Mouse (Mus musculus) heart, embryonic 16.5 days (tissue): ENCODE data around the gene Rtp2. TPM values are rescaled to one million over a fixed set of nuclear protein-coding genes. Genes with fewer than 3 reads are reported as not detected.
A peak's percentile ranks its signal among the peaks of the same experiment; 100 is the strongest.
"Not testable (repeated sequence)": the region's sequence is repeated elsewhere in the genome, so short reads cannot be mapped to it uniquely, and the experiment has no call there.

Source experiments
- ATAC-seq: fragments of 200-750 bp; cut with Nextera tagmentation; replicated peaks from 2 replicates; pipeline ENCODE4 v1.8.0; 2017; ENCODE audit warnings: moderate number of reproducible peaks; ENCODE audit not compliant: insufficient read depth, low FRiP score; ENCODE audit errors: extremely low read depth
- H3K27ac ChIP-seq: fragments of 300-500 bp; sonication (generic); 2 replicates; pipeline ENCODE4 v1.5.1; 2014; ENCODE audit warnings: mild to moderate bottlenecking, low read length, control low read depth, moderate library complexity
- H3K27me3 ChIP-seq: fragments of 300-500 bp; sonication (generic); 2 replicates; pipeline ENCODE4 v1.6.1; 2014; ENCODE audit warnings: low read length, mixed read lengths; ENCODE audit not compliant: control insufficient read depth, insufficient read depth
- H3K36me3 ChIP-seq: fragments of 300-500 bp; sonication (generic); 2 replicates; pipeline ENCODE4 v1.6.1; 2014; ENCODE audit not compliant: control insufficient read depth, insufficient read depth
- H3K4me1 ChIP-seq: fragments of 300-500 bp; sonication (generic); 2 replicates; pipeline ENCODE4 v1.6.1; 2014; ENCODE audit warnings: low read length, mixed read lengths; ENCODE audit not compliant: control insufficient read depth, insufficient read depth
- H3K4me2 ChIP-seq: fragments of 300-500 bp; sonication (generic); 2 replicates; pipeline ENCODE4 v1.6.1; 2014; ENCODE audit warnings: low read depth, mild to moderate bottlenecking, control low read depth, low read length
- H3K4me3 ChIP-seq: fragments of 300-500 bp; sonication (generic); 2 replicates; pipeline ENCODE4 v1.5.1; 2014; ENCODE audit warnings: mild to moderate bottlenecking, control low read depth, low read length
- H3K9ac ChIP-seq: fragments of 300-500 bp; sonication (generic); 2 replicates; pipeline ENCODE4 v1.6.1; 2014; ENCODE audit warnings: low read length, control low read depth
- H3K9me3 ChIP-seq: fragments of 300-500 bp; sonication (generic); replicated peaks from 2 replicates; pipeline ENCODE4 v1.6.1; 2016; ENCODE audit warnings: low read length; ENCODE audit not compliant: control insufficient read depth
- WGBS: fragments of 180-500 bp; shearing (Covaris S2); extraction: QIAGEN DNeasy Blood & Tissue Kit; methylation state at CpG from one replicate; pipeline ENCODE4 v1.1.7; 2014; 5-methylcytosine and 5-hydroxymethylcytosine counted together
- polyA plus RNA-seq: library from polyadenylated mRNA; unstranded; fragments of >200 nt; fragmentation: Nextera tagmentation; extraction: Ambion mirVana; gene quantifications from 2 replicates; pipeline ENCODE4 v1.2.1, GENCODE M21; 2015

Rtp2 gene
- polyA plus RNA-seq, 1 experiment from 2014 or later: not detected

DNA sequence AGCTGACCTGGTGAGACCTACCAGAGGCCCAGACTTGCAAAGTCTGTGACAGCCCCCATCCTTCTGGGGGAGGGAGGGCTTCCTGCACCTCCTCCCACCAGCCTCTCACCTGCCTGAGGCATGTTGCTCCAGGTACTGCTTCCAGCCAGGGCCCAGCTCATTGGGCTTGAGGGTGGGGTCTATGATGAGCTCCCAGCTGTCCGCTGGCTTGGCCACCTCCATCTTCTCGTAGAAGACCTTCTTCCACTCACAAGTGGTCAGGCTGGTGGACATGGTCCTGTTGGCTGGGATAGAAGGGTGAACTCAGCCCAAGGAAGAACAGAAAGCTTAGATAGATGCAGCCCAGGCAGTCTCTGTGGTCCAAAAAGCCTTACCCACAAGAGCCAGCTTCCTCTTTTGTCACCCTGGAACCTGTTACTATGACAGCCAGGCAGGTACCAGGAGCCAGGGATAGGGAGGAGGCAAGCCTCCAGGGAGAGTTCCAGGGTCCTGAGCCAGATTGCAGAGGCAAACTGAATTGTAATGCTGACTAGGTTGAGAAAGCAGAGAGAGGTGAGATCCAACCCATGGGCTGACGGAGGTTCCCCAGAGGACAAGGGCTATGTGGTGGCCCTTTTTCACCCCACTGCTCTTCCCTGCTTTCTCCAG lies 1.6 kb downstream of the Rtp2 start:
- H3K4me1 ChIP-seq: no peaks in the 10 kb centered on the region
- no peak overlapping the region for H3K4me2 ChIP-seq

DNA sequence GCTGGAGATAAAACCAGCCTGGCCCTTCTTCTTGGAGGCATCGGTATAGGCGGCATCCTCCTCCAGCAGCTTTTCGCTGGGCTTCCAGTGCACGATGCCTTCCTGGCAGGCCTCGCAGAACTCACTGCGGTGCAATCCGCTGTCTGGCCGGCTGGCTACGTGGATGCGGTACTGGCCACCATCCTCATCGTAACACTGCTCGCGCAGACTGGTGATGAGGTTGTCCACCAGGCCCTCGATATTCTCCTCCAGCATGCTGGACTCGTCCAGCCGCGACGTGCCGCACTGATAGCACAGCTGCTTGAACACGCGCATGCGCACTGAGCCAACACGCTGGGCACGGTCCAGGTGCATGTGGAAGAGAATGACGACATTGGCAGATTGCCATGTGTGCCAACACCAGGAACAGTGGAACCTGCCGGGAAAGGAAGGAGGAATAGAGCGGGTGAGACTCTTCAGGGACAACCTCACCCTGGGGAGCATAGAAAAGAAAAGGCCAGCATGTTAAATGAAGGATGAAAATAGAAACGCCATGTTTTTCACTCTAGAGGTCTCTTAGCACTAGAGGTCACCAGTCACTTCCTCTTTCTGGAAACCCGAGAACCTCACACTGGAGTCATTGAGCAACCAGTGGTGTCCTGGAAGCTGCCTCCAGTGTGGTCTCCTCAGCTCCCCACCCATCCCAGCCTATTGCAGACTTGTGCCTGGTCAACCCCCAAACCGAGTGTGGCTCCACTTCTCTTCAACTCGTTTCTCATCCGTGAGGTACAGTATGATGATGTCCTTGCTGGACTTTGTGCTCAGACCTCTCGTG lies 4.7 kb downstream of the Rtp2 start:
- no peak for ATAC-seq
- 85% methylated on average over 33 of the region's 33 CpGs for WGBS

More for the DNA sequence above, 1.6 kb downstream of the Rtp2 start:
- Histone ChIP-seq H3K27ac (no peak overlapping the region), H3K27me3 (0 out of 2 replicates have a peak, but pooled peaks cover 3% of the 10 kb centered on the region), H3K36me3 (no peaks in the 10 kb centered on the region), H3K9ac (no peak overlapping the region), H3K4me3 (no peak overlapping the region), H3K9me3 (no peaks in the 10 kb centered on the region)
- WGBS: 83% methylated on average over 3 of the region's 3 CpGs
- no peak for ATAC-seq

DNA sequence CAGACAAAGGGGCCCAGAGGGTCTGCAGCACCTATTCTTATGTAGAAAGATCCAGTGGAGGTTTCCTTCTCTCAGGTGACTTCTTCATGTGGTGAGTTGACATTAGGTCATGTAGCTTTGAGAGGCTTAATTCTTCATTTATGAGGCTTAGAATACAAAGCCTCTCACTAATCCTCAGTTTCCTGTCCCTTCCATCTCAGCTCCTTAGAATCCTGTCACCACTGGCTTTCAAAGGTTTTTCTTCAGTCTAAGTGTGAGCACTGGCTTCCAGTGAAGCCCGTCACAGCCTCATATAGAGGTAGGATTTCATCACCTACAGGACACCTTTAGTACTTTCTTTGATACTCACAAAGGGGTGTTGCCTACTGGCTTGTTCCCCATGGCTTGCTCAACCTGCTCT lies 9.3 kb downstream of the Rtp2 start:
- H3K27ac ChIP-seq: no peak overlapping the region
- no peak overlapping the region for H3K4me2 ChIP-seq
- whole genome bisulfite sequencing: 74% methylated on average over 1 of the region's 1 CpGs

More for the DNA sequence above, 4.7 kb downstream of the Rtp2 start:
- Histone ChIP-seq H3K27me3 (0 out of 2 replicates have a peak, but pooled peaks cover 3% of the 10 kb centered on the region), H3K4me3 (no peak overlapping the region), H3K9ac (no peak overlapping the region), H3K4me2 (no peak overlapping the region), H3K36me3 (no peaks in the 10 kb centered on the region), H3K4me1 (no peaks in the 10 kb centered on the region), H3K27ac (no peak overlapping the region), H3K9me3 (no peaks in the 10 kb centered on the region)

DNA sequence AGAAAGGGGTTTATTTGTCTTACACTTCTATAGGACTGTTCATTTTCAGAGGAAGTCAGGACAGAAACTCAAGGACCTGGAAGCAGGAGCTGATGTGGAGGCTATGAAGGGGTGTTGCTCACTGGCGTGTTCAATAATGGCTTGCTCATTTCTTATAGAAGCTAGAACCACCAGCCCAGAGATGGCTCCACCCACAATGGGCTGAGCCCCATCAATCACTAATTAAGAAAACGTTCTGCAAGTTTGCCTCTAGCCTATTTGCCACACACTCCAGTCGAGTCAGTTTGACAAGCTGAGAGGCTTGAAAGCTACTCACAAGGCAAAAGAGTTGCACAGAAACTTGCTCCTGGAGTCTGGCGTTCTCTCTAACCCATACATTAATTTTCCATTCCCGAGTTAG lies 10.5 kb downstream of the Rtp2 start:
- Histone ChIP-seq H3K4me2 (no peak overlapping the region), H3K9ac (no peak overlapping the region), H3K27ac (no peak overlapping the region), H3K36me3 (no peaks in the 10 kb centered on the region), H3K4me1 (no peaks in the 10 kb centered on the region), H3K27me3 (no peaks in the 10 kb centered on the region), H3K4me3 (no peak overlapping the region), H3K9me3 (no peaks in the 10 kb centered on the region)
- whole genome bisulfite sequencing: 69% methylated on average over 5 of the region's 5 CpGs
- no peak for ATAC-seq

More for the DNA sequence above, 9.3 kb downstream of the Rtp2 start:
- Histone ChIP-seq H3K4me1 (no peaks in the 10 kb centered on the region), H3K27me3 (no peaks in the 10 kb centered on the region), H3K36me3 (no peaks in the 10 kb centered on the region), H3K9me3 (no peaks in the 10 kb centered on the region), H3K4me3 (no peak overlapping the region), H3K9ac (no peak overlapping the region)
- no peak for ATAC-seq

DNA sequence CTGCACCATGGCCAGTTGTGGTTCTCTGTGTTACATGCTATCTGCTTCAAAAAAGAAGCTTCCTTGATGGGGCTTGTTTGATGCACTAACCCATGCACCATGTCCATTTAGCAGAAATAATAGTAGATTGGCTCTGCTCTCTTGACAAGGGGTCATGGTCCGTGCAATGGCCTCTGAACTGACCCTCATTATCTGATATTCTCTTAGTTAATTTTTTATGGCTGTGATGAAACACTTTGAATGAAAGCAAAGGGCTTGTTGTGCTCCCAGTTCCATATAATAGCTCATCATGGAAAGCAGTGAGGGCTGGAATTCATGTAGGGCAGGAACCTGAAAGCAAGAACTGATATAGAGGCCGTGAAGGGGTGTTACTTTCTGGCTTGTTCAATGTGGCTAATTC lies 12.8 kb downstream of the Rtp2 start:
- Histone ChIP-seq H3K9me3 (no peaks in the 10 kb centered on the region), H3K36me3 (no peaks in the 10 kb centered on the region), H3K9ac (no peak overlapping the region), H3K27ac (no peak overlapping the region), H3K4me1 (no peaks in the 10 kb centered on the region), H3K4me2 (no peak overlapping the region), H3K4me3 (no peak overlapping the region), H3K27me3 (no peaks in the 10 kb centered on the region)
- WGBS: 67% methylated on average over 2 of the region's 2 CpGs
- no peak for ATAC-seq

DNA sequence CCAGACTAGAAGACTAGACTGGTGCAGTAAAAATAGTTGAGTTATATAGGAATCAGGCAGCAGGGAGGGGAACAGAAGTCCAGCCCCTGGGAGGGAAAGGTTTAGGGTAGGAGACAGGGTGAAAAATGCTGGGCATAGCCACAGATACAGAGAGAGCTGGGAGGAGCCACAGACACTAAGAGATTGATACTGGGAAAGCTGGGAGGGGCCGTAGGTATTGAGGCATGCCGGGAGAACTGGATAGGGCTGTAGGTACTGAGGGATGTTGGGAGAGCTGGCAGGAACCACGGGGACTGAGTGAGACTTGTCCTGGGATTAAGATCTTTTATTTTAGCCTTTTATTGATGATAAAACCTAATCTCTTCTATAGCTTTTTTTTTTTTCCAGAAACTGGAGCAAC lies 18.8 kb downstream of the Rtp2 start:
- Histone ChIP-seq H3K9ac (no peak overlapping the region), H3K27me3 (no peaks in the 10 kb centered on the region), H3K4me2 (peak overlapping the region; percentile 21; the same call in 1 of the 2 replicates), H3K4me3 (no peak overlapping the region), H3K9me3 (no peaks in the 10 kb centered on the region), H3K27ac (no peak overlapping the region), H3K36me3 (no peaks in the 10 kb centered on the region), H3K4me1 (no peaks in the 10 kb centered on the region)
- no peak for ATAC-seq
- 27% methylated on average over 3 of the region's 3 CpGs for WGBS

DNA sequence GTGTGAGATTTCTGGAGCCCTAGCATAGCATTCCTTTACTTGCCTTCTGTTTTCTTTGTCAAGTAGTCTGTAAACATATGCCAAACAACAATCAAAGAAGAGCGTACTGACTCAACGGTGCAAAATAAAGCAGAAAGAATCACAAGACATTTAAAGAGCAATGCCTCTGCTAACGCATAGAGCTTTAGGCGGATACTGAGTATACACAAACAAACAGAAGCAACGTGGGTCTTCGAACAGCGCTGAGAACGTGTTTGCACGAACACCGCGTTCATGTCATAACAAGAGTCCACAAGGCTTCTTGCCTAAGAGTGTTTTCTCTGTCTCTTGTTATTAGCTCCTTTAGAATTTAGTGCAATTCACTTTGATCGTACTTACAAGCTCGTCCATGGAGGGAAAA lies 19.5 kb downstream of the Rtp2 start:
- Histone ChIP-seq H3K27ac (no peak overlapping the region), H3K36me3 (no peaks in the 10 kb centered on the region), H3K4me2 (peak overlapping the region; percentile 21; the same call in 1 of the 2 replicates), H3K9me3 (no peaks in the 10 kb centered on the region), H3K4me3 (no peak overlapping the region), H3K9ac (no peak overlapping the region), H3K27me3 (no peaks in the 10 kb centered on the region), H3K4me1 (no peaks in the 10 kb centered on the region)
- no peak for ATAC-seq
- WGBS: 74% methylated on average over 13 of the region's 13 CpGs

DNA sequence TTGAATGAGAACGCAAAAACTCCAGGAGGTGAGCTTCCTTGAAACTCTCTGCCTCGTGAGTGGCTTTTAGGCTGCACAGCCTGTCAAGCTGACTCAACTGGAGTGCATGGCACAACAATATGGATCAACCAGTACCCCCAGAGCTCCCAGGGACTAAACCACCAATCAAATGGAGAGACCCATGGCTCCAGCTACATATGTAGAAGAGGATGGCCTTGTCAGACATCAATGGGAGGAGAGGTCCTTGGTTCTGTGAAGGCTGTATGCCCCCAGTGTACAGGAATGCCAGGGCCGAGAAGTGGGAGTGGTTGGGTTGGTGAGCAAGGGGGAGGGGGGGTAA lies 23.2 kb downstream of the Rtp2 start:
- H3K27me3 ChIP-seq, H3K4me1 ChIP-seq, H3K36me3 ChIP-seq, H3K27ac ChIP-seq, ATAC-seq, H3K9ac ChIP-seq, H3K4me2 ChIP-seq, H3K9me3 ChIP-seq, H3K4me3 ChIP-seq: not testable (repeated sequence)
- WGBS: 77% methylated on average over 3 of the region's 3 CpGs
